Mouse (Mus musculus): ENCODE results near the gene Pim2. TPM values are rescaled to one million over a fixed set of nuclear protein-coding genes. Genes with fewer than 3 reads are reported as not detected.
"Not testable (repeated sequence)": the region's sequence is repeated elsewhere in the genome, so short reads cannot be mapped to it uniquely, and the experiment has no call there.

Pim2 gene
- polyA plus RNA-seq, 1 experiment from 2014 or later, result 17.6 TPM

DNA sequence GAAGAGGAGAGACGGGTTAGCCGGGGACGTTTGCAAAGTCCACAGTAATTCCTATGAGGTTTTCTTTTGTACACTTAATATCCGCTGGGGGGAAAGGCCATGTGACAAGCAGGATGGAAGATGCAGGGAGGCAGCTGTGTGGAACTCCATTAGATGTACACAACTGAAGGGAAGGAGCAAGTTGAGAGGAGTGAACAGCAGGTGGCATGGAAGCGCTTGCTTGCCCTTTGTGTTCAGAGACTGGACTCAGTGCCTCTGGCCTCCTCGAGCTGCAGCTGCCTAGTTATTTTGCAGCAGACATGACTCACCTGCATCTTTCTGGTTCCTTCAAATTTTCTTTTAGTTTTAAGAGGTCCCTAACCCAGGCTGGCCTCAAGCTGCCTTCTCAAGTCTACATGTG lies 32.4 kb downstream of the Pim2 start:
- 42% methylated on average over 6 of the region's 6 CpGs for WGBS
- no peak for ATAC-seq (replicated peaks)
- peaks cover 7% of the 10 kb centered on the region; the same call in 1 of the 2 replicates for H3K36me3 ChIP-seq
- H3K27me3 ChIP-seq, result no peaks in the 10 kb centered on the region
- no peak overlapping the region for H3K4me3 ChIP-seq
- H3K4me2 ChIP-seq (replicated peaks), result no peak overlapping the region
- H3K27ac ChIP-seq (replicated peaks), result no peak overlapping the region
- H3K9me3 ChIP-seq, result no peaks in the 10 kb centered on the region
- H3K9ac ChIP-seq (replicated peaks), result no peak overlapping the region
- H3K4me1 ChIP-seq, result no peaks in the 10 kb centered on the region

GRCm38 (mm10) chrX:7915669-7916068 lies 37.6 kb downstream of the Pim2 start:
- not testable (repeated sequence) for H3K27ac ChIP-seq (replicated peaks); H3K4me2 ChIP-seq (replicated peaks); H3K4me1 ChIP-seq; H3K36me3 ChIP-seq; H3K27me3 ChIP-seq; H3K9ac ChIP-seq (replicated peaks); ATAC-seq (replicated peaks); H3K9me3 ChIP-seq; H3K4me3 ChIP-seq
- WGBS, result 14% methylated on average over 3 of the region's 3 CpGs

- not testable (repeated sequence) for H3K27ac ChIP-seq (replicated peaks); H3K4me3 ChIP-seq; ATAC-seq (replicated peaks); H3K27me3 ChIP-seq; H3K4me2 ChIP-seq (replicated peaks); H3K9me3 ChIP-seq; H3K36me3 ChIP-seq; H3K9ac ChIP-seq (replicated peaks)
- peaks cover 14% of the 10 kb centered on the region; the same call in 1 of the 2 replicates for H3K4me1 ChIP-seq
- WGBS, result 75% methylated on average over 6 of the region's 6 CpGs
Observed at GRCm38 (mm10) chrX:7917960-7918359, 39.9 kb downstream of the Pim2 start.

DNA sequence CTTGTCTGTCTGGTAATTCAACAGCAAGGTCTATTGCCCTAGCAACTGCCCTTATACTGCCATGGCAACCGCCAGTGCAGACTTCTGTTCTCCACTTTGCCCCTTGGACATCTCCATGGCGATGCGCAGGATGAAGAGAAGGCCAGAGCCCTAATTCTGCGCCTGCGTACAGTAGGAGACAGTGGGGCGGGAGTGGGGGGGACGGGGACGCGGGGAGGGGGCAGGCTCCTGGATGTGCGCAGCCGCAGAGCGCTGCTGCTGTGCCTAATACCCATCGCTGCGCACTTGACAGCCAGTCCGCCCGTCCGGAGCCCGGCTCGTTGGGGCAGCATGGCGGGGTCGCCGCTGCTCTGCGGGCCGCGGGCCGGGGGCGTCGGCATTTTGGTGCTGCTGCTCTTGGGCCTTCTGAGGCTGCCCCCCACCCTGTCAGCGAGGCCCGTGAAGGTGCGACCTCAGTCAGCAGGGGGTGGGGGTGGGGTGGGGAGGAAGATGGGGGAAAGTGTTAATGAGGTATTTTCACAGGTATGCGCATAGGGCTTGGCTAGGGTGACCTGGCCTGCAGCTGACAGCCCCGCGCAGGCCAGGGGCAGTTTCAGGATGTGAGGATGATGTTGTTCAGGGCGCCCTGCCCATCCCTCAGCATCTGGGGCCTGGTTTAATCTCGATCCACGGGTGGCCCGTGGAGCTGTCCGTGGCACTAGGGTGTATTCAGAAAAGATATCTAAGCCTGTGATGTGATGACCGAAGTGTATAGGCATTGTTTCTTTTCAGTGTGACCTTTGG lies 41.7 kb downstream of the Pim2 start, which contains the start of gene Pcsk1n:
Gene Pcsk1n (plus strand): TSS at position 222 of the 783 bp plus-strand sequence.
- Histone ChIP-seq H3K4me1 (peaks cover 16% of the 10 kb centered on the region; the same call in 1 of the 2 replicates), H3K4me2 (replicated peaks) (peak within 1 kb of the TSS; percentile 53), H3K9me3 (no peaks in the 10 kb centered on the region), H3K36me3 (no peaks in the 10 kb centered on the region), H3K4me3 (peak within 1 kb of the TSS; percentile 50), H3K27me3 (no peaks in the 10 kb centered on the region), H3K9ac (replicated peaks) (peak within 1 kb of the TSS; percentile 59), H3K27ac (replicated peaks) (peak within 1 kb of the TSS; percentile 64)
- WGBS, result 20% methylated on average over 40 of the region's 40 CpGs
- ATAC-seq (replicated peaks), result peak; percentile 89

DNA sequence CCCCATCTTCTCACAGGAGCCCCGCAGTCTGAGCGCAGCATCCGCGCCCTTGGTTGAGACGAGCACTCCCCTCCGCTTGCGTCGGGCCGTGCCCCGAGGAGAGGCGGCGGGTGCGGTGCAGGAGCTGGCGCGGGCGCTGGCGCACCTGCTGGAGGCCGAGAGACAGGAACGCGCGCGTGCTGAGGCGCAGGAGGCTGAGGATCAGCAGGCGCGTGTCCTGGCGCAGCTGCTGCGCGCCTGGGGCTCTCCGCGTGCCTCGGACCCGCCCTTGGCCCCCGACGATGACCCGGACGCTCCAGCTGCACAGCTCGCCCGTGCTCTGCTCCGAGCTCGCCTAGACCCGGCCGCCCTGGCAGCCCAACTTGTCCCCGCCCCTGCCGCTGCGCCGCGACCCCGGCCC lies 44.0 kb downstream of the Pim2 start:
- Histone ChIP-seq H3K36me3 (no peaks in the 10 kb centered on the region), H3K9me3 (no peaks in the 10 kb centered on the region), H3K9ac (replicated peaks) (peak overlapping the region; percentile 44), H3K4me1 (peaks cover 16% of the 10 kb centered on the region; the same call in 1 of the 2 replicates), H3K27me3 (no peaks in the 10 kb centered on the region), H3K4me3 (peak overlapping the region; percentile 50), H3K4me2 (replicated peaks) (peak overlapping the region; percentile 53), H3K27ac (replicated peaks) (no peak overlapping the region)
- no peak for ATAC-seq (replicated peaks)
- WGBS, result 17% methylated on average over 47 of the region's 48 CpGs

- peaks cover 13% of the 10 kb centered on the region; the same call in 1 of the 2 replicates for H3K4me1 ChIP-seq
- H3K4me3 ChIP-seq, result no peak overlapping the region
- peaks cover 6% of the 10 kb centered on the region; the same call in 1 of the 2 replicates for H3K36me3 ChIP-seq
- no peak overlapping the region for H3K9ac ChIP-seq (replicated peaks)
- no peaks in the 10 kb centered on the region for H3K9me3 ChIP-seq
- H3K27ac ChIP-seq (replicated peaks), result no peak overlapping the region
- H3K4me2 ChIP-seq (replicated peaks), result no peak overlapping the region
- WGBS, result 78% methylated on average over 6 of the region's 6 CpGs
- no peaks in the 10 kb centered on the region for H3K27me3 ChIP-seq
- no peak for ATAC-seq (replicated peaks)
Observed at GRCm38 (mm10) chrX:7926266-7926665, 48.2 kb downstream of the Pim2 start.

GRCm38 (mm10) chrX:7927116-7927515 lies 49.1 kb downstream of the Pim2 start:
- no peak overlapping the region for H3K4me2 ChIP-seq (replicated peaks)
- H3K36me3 ChIP-seq, result peaks cover 8% of the 10 kb centered on the region; the same call in 1 of the 2 replicates
- no peak overlapping the region for H3K9ac ChIP-seq (replicated peaks)
- H3K4me1 ChIP-seq, result peaks cover 10% of the 10 kb centered on the region; the same call in 1 of the 2 replicates
- WGBS, result 24% methylated on average over 10 of the region's 10 CpGs
- ATAC-seq (replicated peaks), result no peak
- H3K27ac ChIP-seq (replicated peaks), result no peak overlapping the region
- H3K9me3 ChIP-seq, result no peaks in the 10 kb centered on the region
- no peaks in the 10 kb centered on the region for H3K27me3 ChIP-seq
- no peak overlapping the region for H3K4me3 ChIP-seq

DNA sequence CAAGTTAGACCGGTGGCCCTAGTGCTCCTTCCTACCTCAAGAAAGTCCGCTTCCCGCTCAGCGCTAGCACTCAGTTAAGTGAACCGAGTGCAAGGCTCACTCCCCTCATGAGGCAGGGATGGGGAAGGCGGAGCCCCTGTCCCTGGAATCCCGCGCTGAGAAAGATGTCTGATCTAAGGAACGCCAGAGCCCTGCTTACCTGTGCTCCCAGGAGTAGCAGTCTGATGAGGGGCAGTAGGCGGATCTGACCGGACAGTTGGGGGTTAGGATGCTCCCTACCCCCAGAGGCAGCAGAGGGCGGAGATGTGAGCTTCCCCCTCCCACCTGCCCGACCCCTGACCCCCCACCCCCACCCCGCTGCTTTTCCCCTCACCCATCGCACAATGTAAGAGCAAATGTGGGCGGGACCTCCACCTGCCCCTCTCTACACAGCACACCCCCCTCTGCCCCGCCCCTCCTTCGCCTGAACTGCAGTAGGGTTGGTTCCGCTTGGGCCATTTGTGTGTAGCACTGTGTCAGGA lies 50.3 kb downstream of the Pim2 start, which contains the start of gene Eras:
Gene Eras (minus strand): TSS at position 338 of the 521 bp plus-strand sequence.
- H3K27me3 ChIP-seq, result no peaks in the 10 kb centered on the region
- H3K4me3 ChIP-seq, result no peak within 1 kb of the TSS
- no peak within 1 kb of the TSS for H3K27ac ChIP-seq (replicated peaks)
- WGBS, result 25% methylated on average over 19 of the region's 19 CpGs
- no peak within 1 kb of the TSS for H3K4me2 ChIP-seq (replicated peaks)
- no peaks in the 10 kb centered on the region for H3K9me3 ChIP-seq
- H3K4me1 ChIP-seq, result no peaks in the 10 kb centered on the region
- ATAC-seq (replicated peaks), result no peak
- H3K9ac ChIP-seq (replicated peaks), result no peak within 1 kb of the TSS
- peaks cover 8% of the 10 kb centered on the region; the same call in 1 of the 2 replicates for H3K36me3 ChIP-seq

Other genes with a start within 250 kb of the Pim2 start
- 109 and 120 TPM in 2 replicates for gene Syp, start 239.8 kb upstream of the Pim2 start, polyA plus RNA-seq (2015; fragmentation: Nextera tagmentation; extraction: Ambion mirVana)
- 1.3 and 1.9 TPM in 2 replicates for gene Prickle3, start 221.0 kb upstream of the Pim2 start, polyA plus RNA-seq (2015; fragmentation: Nextera tagmentation; extraction: Ambion mirVana)
- 36.8 and 40.0 TPM in 2 replicates for gene Plp2, start 206.9 kb upstream of the Pim2 start, polyA plus RNA-seq (2015; fragmentation: Nextera tagmentation; extraction: Ambion mirVana)
- gene Magix, start 197.0 kb upstream of the Pim2 start, polyA plus RNA-seq (2015; fragmentation: Nextera tagmentation; extraction: Ambion mirVana), result 0.11 and 0.13 TPM in 2 replicates
- gene Gpkow, start 181.1 kb upstream of the Pim2 start, polyA plus RNA-seq (2015; fragmentation: Nextera tagmentation; extraction: Ambion mirVana), result 47.4 and 50.2 TPM in 2 replicates
- gene Wdr45, start 163.9 kb upstream of the Pim2 start, polyA plus RNA-seq (2015; fragmentation: Nextera tagmentation; extraction: Ambion mirVana), result 38.0 and 43.1 TPM in 2 replicates
- gene Gm45208, start 156.0 kb upstream of the Pim2 start, polyA plus RNA-seq (2015; fragmentation: Nextera tagmentation; extraction: Ambion mirVana), result 0.84 TPM in 1 of 2 replicates, not detected in the other
- gene Praf2, start 149.8 kb upstream of the Pim2 start, polyA plus RNA-seq (2015; fragmentation: Nextera tagmentation; extraction: Ambion mirVana), result 104 and 107 TPM in 2 replicates
- gene Ccdc120, start 127.4 kb upstream of the Pim2 start, polyA plus RNA-seq (2015; fragmentation: Nextera tagmentation; extraction: Ambion mirVana), result 55.5 and 63.3 TPM in 2 replicates
- 21.8 and 23.4 TPM in 2 replicates for gene Tfe3, start 115.7 kb upstream of the Pim2 start, polyA plus RNA-seq (2015; fragmentation: Nextera tagmentation; extraction: Ambion mirVana)
- gene Gripap1, start 88.5 kb upstream of the Pim2 start, polyA plus RNA-seq (2015; fragmentation: Nextera tagmentation; extraction: Ambion mirVana), result 77.6 and 78.5 TPM in 2 replicates
- 2.8 and 3.1 TPM in 2 replicates for gene Kcnd1, start 56.0 kb upstream of the Pim2 start, polyA plus RNA-seq (2015; fragmentation: Nextera tagmentation; extraction: Ambion mirVana)
- gene Otud5, start 36.9 kb upstream of the Pim2 start, polyA plus RNA-seq (2015; fragmentation: Nextera tagmentation; extraction: Ambion mirVana), result 53.8 and 55.8 TPM in 2 replicates
- 44.5 and 45.0 TPM in 2 replicates for gene Slc35a2, start 5.8 kb downstream of the Pim2 start, polyA plus RNA-seq (2015; fragmentation: Nextera tagmentation; extraction: Ambion mirVana)
- 207 and 210 TPM in 2 replicates for gene Pqbp1, start 21.0 kb downstream of the Pim2 start, polyA plus RNA-seq (2015; fragmentation: Nextera tagmentation; extraction: Ambion mirVana)
- 160 and 165 TPM in 2 replicates for gene Timm17b, start 21.1 kb downstream of the Pim2 start, polyA plus RNA-seq (2015; fragmentation: Nextera tagmentation; extraction: Ambion mirVana)
- not detected in 2 replicates for gene Gm10491, start 29.6 kb downstream of the Pim2 start, polyA plus RNA-seq (2015; fragmentation: Nextera tagmentation; extraction: Ambion mirVana)
- not detected in 2 replicates for gene Gm10490, start 31.3 kb downstream of the Pim2 start, polyA plus RNA-seq (2015; fragmentation: Nextera tagmentation; extraction: Ambion mirVana)
- gene Pcsk1n, start 41.6 kb downstream of the Pim2 start, polyA plus RNA-seq (2015; fragmentation: Nextera tagmentation; extraction: Ambion mirVana), result 131 and 141 TPM in 2 replicates
- gene Eras, start 50.3 kb downstream of the Pim2 start, polyA plus RNA-seq (2015; fragmentation: Nextera tagmentation; extraction: Ambion mirVana), result not detected in 2 replicates
- gene Hdac6, start 69.6 kb downstream of the Pim2 start, polyA plus RNA-seq (2015; fragmentation: Nextera tagmentation; extraction: Ambion mirVana), result 51.3 and 55.7 TPM in 2 replicates
- gene Gata1, start 99.8 kb downstream of the Pim2 start, polyA plus RNA-seq (2015; fragmentation: Nextera tagmentation; extraction: Ambion mirVana), result 0.09 and 0.15 TPM in 2 replicates
- gene Glod5, start 140.2 kb downstream of the Pim2 start, polyA plus RNA-seq (2015; fragmentation: Nextera tagmentation; extraction: Ambion mirVana), result 0.29 and 0.36 TPM in 2 replicates
- 50.2 and 50.9 TPM in 2 replicates for gene Suv39h1, start 196.5 kb downstream of the Pim2 start, polyA plus RNA-seq (2015; fragmentation: Nextera tagmentation; extraction: Ambion mirVana)
- gene Was, start 212.2 kb downstream of the Pim2 start, polyA plus RNA-seq (2015; fragmentation: Nextera tagmentation; extraction: Ambion mirVana), result 0.09 TPM in 1 of 2 replicates, not detected in the other

Measured in forebrain, embryonic 15.5 days (tissue).